Mouse (Mus musculus) lung, embryonic 14.5 days (tissue): Measurements from ENCODE around the gene Chst11. TPM values are rescaled to one million over a fixed set of nuclear protein-coding genes. Genes with fewer than 3 reads are reported as not detected.

ENCODE experiments used
- ATAC-seq: fragments of 200-750 bp; cut with Nextera tagmentation; 2 replicates; pipeline ENCODE4 v1.8.0; 2017; ENCODE audit warnings: mild to moderate bottlenecking, moderate TSS enrichment, moderate library complexity; ENCODE audit not compliant: insufficient read depth
- DNase-seq: peaks from one replicate; pipeline ENCODE4 v3.0.0-alpha.2; 2015
- H3K27ac ChIP-seq: fragments of 300-500 bp; sonication (generic); 2 replicates; pipeline ENCODE4 v1.5.1; 2014; ENCODE audit warnings: low read depth, mild to moderate bottlenecking, moderate library complexity
- H3K27me3 ChIP-seq: fragments of 300-500 bp; sonication (generic); 2 replicates; pipeline ENCODE4 v1.6.1; 2014; ENCODE audit warnings: low read length, control low read depth; ENCODE audit not compliant: insufficient read depth
- H3K36me3 ChIP-seq: fragments of 300-500 bp; sonication (generic); 2 replicates; pipeline ENCODE4 v1.6.1; 2014; ENCODE audit warnings: control low read depth; ENCODE audit not compliant: insufficient read depth
- H3K4me1 ChIP-seq: fragments of 300-500 bp; sonication (generic); 2 replicates; pipeline ENCODE4 v1.6.1; 2014; ENCODE audit warnings: antibody characterized with exemption, control low read depth; ENCODE audit not compliant: insufficient read depth
- H3K4me2 ChIP-seq: fragments of 300-500 bp; sonication (generic); 2 replicates; pipeline ENCODE4 v1.6.1; 2014; ENCODE audit warnings: mild to moderate bottlenecking
- H3K4me3 ChIP-seq: fragments of 300-500 bp; sonication (generic); 2 replicates; pipeline ENCODE4 v1.5.1; 2014; ENCODE audit warnings: low read depth, low read length
- H3K9ac ChIP-seq: fragments of 300-500 bp; sonication (generic); 2 replicates; pipeline ENCODE4 v1.6.1; 2014
- H3K9me3 ChIP-seq: fragments of 300-500 bp; sonication (generic); 2 replicates; pipeline ENCODE4 v1.6.1; 2016; ENCODE audit warnings: low read depth, low read length, control low read depth
- CTCF ChIP-seq: IDR thresholded peaks from 2 replicates; pipeline ENCODE4 v1.5.1; 2016; ENCODE audit warnings: antibody characterized with exemption, low read depth
- WGBS: fragments of 180-500 bp; shearing (Covaris S2); extraction: QIAGEN DNeasy Blood & Tissue Kit; methylation state at CpG from one replicate; pipeline ENCODE4 v1.1.7; 2014; 5-methylcytosine and 5-hydroxymethylcytosine counted together
- polyA plus RNA-seq: library from polyadenylated mRNA; unstranded; fragments of >200 nt; fragmentation: Nextera tagmentation; extraction: Ambion mirVana; gene quantifications from 2 replicates; pipeline ENCODE4 v1.2.1, GENCODE M21; 2014

Gene Chst11
- polyA plus RNA-seq, 1 experiment from 2014 or later = 2.6 TPM

DNA sequence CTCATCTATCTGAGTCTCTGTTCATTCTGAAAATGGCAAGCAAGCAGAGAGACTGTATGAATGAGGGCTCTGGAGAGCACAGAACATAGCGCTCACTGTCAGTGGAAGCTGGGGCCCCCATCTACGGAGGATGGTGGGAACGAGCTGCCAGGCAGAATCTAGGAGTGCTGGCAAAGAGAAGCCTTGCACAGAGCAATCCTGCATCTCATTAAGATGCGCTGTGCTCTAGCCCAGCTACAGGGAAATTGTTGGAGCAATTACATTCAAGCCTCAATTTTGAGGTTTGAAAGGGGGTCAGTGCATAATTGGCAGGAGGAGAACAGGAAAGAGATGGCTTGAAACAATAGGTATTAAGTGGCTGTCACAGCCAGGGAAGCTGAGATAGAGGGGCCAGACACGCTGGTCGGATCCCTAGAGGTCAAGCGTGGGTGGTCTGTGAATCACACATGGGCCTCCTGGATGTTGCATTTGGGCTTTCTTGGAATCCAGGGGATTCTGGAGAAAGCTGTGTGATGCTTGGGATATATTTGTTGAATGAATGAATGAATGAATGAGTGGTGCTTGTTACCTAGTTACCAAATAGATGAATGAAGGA, 121.0 kb downstream of the Chst11 start:
- DNase-seq = no peak
- Histone ChIP-seq H3K9me3 (no peaks in the 10 kb centered on the region), H3K27ac (no peak overlapping the region), H3K4me3 (no peak overlapping the region), H3K4me2 (no peak overlapping the region), H3K4me1 (peaks cover 8% of the 10 kb centered on the region; the same call in 1 of the 2 replicates), H3K9ac (no peak overlapping the region), H3K27me3 (no peaks in the 10 kb centered on the region), H3K36me3 (no peaks in the 10 kb centered on the region)
- ATAC-seq = no peak
- WGBS = 59% methylated on average over 7 of the region's 7 CpGs
- TF ChIP-seq CTCF = no peak

DNA sequence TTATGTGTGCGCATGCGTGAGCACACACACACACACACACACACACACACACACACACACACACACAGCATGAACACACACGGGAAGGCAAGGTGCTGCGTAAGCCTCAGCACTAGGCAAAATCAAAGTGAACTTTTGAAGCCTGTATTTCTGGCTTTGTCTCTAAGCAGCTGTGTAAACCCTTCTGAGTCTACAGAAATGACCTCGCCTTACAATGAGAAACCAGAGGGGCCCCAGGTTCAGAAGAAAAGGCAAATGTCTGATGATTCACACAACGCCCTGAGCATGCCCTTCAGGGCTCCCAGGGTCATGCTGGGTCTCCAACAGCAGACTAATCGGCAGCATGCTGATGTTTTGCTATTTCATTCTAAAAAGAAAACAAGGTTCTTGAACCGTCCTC, 122.1 kb downstream of the Chst11 start:
- TF ChIP-seq CTCF = no peak
- DNase-seq (peak; percentile 45), ATAC-seq (peak; percentile 60; the same call in 1 of the 2 replicates)
- Histone ChIP-seq H3K9me3 (no peaks in the 10 kb centered on the region), H3K4me1 (peaks cover 8% of the 10 kb centered on the region; the same call in 1 of the 2 replicates), H3K27me3 (no peaks in the 10 kb centered on the region), H3K4me2 (no peak overlapping the region), H3K27ac (peak overlapping the region; percentile 55), H3K4me3 (no peak overlapping the region), H3K36me3 (no peaks in the 10 kb centered on the region), H3K9ac (no peak overlapping the region)
- WGBS = 38% methylated on average over 8 of the region's 8 CpGs

DNA sequence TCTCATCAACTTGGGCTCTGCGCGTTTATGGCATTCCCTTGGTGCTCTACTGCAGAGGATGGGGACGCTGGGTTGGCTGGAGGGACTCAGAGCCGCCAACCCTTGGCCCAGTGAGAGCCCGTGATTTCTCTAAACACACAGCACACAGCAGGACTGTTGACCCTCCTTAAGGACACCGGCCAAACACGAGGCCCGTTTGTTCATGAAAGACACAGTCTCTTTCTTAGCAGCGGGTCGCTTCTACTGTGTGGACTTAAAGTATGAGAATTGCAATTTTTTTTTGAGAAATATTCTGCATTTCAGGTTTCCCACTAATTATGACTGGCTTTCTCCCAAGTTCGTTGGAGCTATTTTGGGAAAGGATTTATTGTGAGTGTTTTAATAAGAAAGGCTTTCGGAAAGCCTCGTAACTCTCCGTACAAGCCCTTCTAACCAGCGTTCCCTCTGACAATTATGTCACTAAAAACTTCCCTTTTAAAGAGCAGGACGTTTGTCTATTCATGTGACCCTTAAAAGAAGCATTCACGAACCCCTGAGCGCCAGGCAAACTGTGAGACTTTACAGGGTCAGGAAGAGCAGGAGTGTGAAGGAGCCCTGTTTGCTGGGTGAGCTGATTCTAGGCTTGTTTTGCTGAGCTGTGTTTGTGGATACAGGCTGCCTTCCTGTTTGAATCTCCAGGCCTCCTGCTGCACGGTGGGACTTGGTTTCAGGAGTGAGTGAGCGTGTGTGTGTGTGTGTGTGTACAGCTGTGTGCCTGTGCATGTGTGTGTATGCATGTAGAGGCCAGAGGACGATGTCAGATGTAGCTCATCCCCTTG, 122.8 kb downstream of the Chst11 start:
- H3K27me3 ChIP-seq = no peaks in the 10 kb centered on the region
- no peak for TF ChIP-seq CTCF
- H3K36me3 ChIP-seq = no peaks in the 10 kb centered on the region
- no peak for ATAC-seq
- H3K4me1 ChIP-seq = peaks cover 8% of the 10 kb centered on the region; the same call in 1 of the 2 replicates
- H3K27ac ChIP-seq = peak overlapping the region; percentile 55
- H3K4me2 ChIP-seq = no peak overlapping the region
- no peaks in the 10 kb centered on the region for H3K9me3 ChIP-seq
- H3K9ac ChIP-seq = no peak overlapping the region
- DNase-seq = peak; percentile 30
- H3K4me3 ChIP-seq = no peak overlapping the region
- 45% methylated on average over 21 of the region's 21 CpGs for WGBS

DNA sequence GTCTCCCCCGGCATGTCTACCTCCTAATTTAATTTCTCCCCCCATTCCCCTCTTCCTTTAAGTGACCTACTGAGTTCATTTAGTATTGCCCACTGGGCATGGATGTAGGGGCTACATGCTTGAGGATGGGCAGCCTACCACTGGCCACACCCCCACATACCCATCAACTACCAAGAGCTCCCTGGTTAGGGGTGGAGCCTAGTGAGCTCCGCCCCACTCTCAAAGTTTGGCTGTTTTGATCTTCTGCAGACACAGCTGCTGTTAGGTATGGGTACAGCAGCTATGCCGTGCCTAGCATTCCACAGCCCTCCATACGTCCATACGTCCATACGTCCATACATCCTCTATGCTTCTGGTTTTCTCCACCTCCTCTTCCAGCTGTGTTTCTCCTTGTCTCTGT, 123.6 kb downstream of the Chst11 start:
- Histone ChIP-seq H3K9ac (no peak overlapping the region), H3K27ac (no peak overlapping the region), H3K27me3 (no peaks in the 10 kb centered on the region), H3K9me3 (no peaks in the 10 kb centered on the region), H3K4me2 (no peak overlapping the region), H3K4me1 (peaks cover 8% of the 10 kb centered on the region; the same call in 1 of the 2 replicates), H3K4me3 (no peak overlapping the region), H3K36me3 (no peaks in the 10 kb centered on the region)
- TF ChIP-seq CTCF = no peak
- ATAC-seq = no peak
- DNase-seq = no peak
- WGBS = 87% methylated on average over 6 of the region's 6 CpGs

DNA sequence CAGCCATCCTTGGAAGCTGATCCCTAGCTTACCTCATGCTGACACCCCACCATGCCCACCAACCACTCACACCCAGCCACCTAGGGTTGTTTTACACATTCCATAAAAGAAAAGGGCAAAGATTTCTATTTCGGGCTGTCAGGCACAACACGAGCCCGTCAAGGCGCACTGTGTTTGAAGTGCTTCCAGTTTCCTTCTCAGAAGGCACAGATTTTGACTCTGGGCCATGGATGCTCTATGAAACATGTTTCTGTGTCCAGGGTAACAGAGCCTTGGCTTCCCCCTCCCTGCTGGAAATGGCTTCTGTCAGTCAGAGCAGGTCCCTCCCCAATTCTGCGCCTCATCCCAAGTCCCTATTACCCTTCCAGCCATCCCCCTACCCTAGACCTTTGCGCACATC, 125.7 kb downstream of the Chst11 start:
- Histone ChIP-seq H3K27me3 (no peaks in the 10 kb centered on the region), H3K4me1 (peaks cover 11% of the 10 kb centered on the region; the same call in 1 of the 2 replicates)
- TF ChIP-seq CTCF = no peak

DNA sequence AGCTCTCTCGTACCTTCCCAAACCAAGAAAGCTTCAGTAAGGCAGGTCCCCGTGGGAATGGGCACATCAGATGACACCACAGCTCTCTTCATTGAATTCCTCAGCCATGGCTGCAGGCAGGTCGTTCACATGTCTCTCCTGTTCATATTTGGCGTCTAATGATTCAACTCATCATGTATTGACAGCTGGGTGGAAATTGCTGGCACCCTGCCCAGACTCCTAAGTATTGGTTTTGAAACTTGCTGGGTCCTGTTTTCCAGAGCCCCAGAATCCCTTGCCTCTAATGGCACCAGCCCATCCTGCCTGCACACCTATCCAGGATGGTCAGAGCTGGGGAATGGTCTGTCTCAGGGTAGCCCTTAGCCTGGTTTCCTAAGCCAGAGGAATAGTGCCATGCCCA, 127.0 kb downstream of the Chst11 start:
- Histone ChIP-seq H3K27ac (no peak overlapping the region), H3K4me1 (peaks cover 12% of the 10 kb centered on the region; the same call in 1 of the 2 replicates), H3K9me3 (no peaks in the 10 kb centered on the region), H3K4me3 (no peak overlapping the region), H3K9ac (no peak overlapping the region), H3K27me3 (no peaks in the 10 kb centered on the region), H3K36me3 (no peaks in the 10 kb centered on the region), H3K4me2 (no peak overlapping the region)
- 65% methylated on average over 4 of the region's 4 CpGs for WGBS
- DNase-seq (no peak), ATAC-seq (no peak)
- no peak for TF ChIP-seq CTCF

More for the DNA sequence above, 125.7 kb downstream of the Chst11 start:
- H3K9me3 ChIP-seq = no peaks in the 10 kb centered on the region
- WGBS = 75% methylated on average over 6 of the region's 6 CpGs
- ATAC-seq (no peak), DNase-seq (peak; percentile 26)
- no peak overlapping the region for H3K27ac ChIP-seq
- H3K9ac ChIP-seq = no peak overlapping the region
- H3K4me2 ChIP-seq = no peak overlapping the region
- no peaks in the 10 kb centered on the region for H3K36me3 ChIP-seq
- H3K4me3 ChIP-seq = no peak overlapping the region

DNA sequence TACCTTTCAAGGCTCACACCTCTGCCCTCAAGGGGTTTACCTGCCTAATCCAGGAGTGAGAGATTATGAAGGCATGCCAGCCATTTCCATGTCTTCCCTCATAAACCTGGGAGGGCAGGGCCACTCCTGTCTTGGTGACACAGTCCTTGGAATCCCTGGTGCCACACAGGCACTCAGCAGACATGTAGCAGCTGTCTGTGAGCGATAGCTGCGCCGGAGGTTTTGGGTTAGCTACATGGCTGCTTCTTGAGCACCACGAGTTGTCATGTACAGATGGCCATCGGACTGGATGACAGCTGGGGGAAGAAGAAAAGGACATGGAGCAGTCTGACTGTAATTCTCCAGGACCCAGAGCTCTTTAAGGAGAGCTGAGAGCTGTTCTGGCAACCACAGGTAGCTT, 129.3 kb downstream of the Chst11 start:
- Histone ChIP-seq H3K4me3 (no peak overlapping the region), H3K4me1 (peaks cover 6% of the 10 kb centered on the region; the same call in 1 of the 2 replicates), H3K36me3 (no peaks in the 10 kb centered on the region), H3K9me3 (no peaks in the 10 kb centered on the region), H3K27me3 (no peaks in the 10 kb centered on the region), H3K4me2 (no peak overlapping the region), H3K9ac (no peak overlapping the region), H3K27ac (no peak overlapping the region)
- WGBS = 54% methylated on average over 5 of the region's 5 CpGs
- TF ChIP-seq CTCF = no peak
- DNase-seq (no peak), ATAC-seq (no peak)
